Mouse (Mus musculus): ENCODE results near the gene Inf2.
A peak's percentile ranks its signal among the peaks of the same experiment; 100 is the strongest.

The Inf2 gene

GRCm38 (mm10) chr12:112594989-112595388 is 6.4 kb downstream of the Inf2 start:
- no peak for DNase-seq (ENCODE audit: low spot score in 2 of 2)

- no peak for DNase-seq (ENCODE audit: low spot score in 2 of 2)
These were observed 7.0 kb downstream of the Inf2 start for GRCm38 (mm10) chr12:112595626-112596025.

- DNase-seq (ENCODE audit: low spot score in 2 of 2) = no peak
These were observed 7.9 kb downstream of the Inf2 start for GRCm38 (mm10) chr12:112596454-112596853.

DNA sequence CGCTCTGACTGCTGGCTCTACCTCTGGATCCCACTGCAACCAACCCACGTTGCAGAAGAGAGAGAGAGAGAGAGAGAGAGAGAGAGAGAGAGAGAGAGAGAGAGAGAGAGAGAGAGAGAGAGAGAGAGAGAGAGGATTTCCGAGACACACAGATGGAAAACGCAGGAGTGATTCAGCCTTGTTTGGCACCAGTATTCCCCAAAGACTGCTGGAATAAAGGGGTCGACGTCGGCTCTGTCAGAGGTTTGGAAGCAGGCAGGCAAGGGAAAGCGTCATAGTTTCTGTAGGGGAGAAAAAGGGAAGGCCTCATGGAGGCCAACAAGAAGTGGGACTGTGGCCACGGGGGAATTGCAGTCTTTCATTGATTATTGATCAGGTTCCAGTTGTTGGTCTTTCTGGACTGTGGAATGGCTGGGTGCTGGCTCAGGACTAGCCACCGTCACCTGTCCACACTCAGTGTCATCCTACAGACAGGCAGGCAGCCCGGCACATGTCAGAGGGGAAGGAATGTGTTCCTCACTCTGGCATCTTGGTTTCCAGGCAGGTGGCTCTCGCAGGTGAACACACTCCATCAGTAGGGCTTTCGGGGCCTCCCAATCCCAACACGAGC is 8.4 kb downstream of the Inf2 start:
- no peak for DNase-seq (ENCODE audit: low spot score in 2 of 2)

GRCm38 (mm10) chr12:112597618-112598017 is 9.0 kb downstream of the Inf2 start:
- no peak for DNase-seq (ENCODE audit: low spot score in 2 of 2)

DNA sequence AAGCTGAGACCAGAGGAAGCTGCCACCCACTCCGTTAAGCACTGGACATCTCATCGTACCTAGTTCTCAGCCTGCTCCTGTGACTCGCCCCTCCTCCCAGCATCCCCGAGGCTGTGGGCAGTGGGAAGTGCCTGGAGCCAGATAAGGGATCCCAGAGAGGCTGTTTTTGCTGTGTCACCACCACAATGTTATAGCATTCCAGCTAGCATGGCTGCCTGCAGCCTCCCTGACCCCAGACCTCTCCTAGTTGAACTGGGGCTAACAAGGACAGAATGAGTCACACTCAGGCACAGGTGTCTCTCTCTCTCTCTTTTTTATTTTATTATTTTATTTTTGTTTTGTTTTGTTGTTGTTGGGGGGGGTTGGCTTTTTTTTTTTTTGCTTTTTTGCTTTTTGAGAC is 10.6 kb downstream of the Inf2 start:
- no peak for DNase-seq (ENCODE audit: low spot score in 2 of 2)

GRCm38 (mm10) chr12:112599942-112600611 is 11.5 kb downstream of the Inf2 start:
- no peak for DNase-seq (ENCODE audit: low spot score in 2 of 2)

GRCm38 (mm10) chr12:112604022-112604421 is 15.4 kb downstream of the Inf2 start:
- DNase-seq (ENCODE audit: low spot score in 2 of 2) = no peak

- DNase-seq (ENCODE audit: low spot score in 2 of 2) = peak in 1 of 2 experiments; percentile 52
These were observed 16.4 kb downstream of the Inf2 start for GRCm38 (mm10) chr12:112604709-112605649.

DNA sequence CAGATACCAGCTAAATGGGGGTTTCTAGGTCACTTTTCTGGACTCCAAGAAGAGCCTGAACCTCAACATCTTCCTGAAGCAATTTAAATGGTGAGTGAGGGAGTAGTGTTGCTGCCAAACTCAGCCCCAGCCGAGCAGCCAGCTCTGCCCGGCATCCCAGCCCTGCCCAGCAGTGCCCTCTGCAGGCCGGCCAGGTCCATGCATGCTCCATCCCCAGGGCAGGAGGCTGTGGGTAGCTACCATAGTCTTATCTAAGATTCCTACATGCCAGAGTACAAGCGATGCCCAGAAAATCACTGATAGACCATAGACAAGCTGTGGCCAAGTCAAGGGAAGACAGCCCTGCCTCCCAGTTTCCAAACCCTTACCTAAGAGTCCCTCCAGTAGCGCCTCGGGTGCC is 17.2 kb downstream of the Inf2 start:
- DNase-seq (ENCODE audit: low spot score in 2 of 2) = peak; percentile 68 to 88

DNA sequence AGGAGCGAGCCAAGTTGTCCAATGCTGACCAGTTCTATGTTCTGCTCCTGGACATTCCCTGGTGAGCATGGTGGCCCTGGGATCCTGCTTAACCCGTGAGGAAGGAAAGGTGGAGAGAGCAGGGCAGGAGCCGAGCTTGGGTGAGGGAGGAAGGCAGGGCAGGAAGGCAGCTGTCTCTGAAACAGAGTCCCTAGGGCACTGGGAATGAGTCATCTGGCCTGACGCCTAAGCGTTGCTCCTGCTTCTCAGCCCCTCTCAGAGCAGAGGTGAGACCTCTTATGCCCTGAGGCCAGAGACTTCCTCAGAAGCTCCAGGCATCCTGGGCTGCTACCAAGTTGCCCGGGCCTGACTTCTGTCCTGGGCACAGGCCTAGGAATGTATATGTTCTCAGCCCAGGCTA is 18.4 kb downstream of the Inf2 start:
- no peak for DNase-seq (ENCODE audit: low spot score in 2 of 2)

DNA sequence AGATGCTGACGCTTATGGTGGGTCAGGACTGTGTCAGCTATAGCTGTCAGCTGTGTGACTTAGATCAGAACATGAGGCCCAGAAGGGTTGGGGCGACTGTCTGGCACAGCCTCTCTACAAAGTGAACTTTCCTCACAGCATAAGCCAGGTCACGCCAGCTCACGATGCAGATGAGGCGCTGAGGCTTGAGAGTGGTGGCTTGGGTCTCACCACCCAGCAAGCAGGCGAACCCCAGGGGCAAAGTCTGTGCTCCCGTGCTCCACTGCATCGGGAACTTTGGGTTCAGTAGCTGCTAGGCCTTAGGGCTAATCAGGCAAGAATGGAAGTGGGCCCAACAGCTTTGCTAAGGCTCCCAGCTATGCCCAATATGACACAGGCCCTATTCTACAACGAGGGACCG is 20.4 kb downstream of the Inf2 start:
- DNase-seq (ENCODE audit: low spot score in 2 of 2) = no peak

DNA sequence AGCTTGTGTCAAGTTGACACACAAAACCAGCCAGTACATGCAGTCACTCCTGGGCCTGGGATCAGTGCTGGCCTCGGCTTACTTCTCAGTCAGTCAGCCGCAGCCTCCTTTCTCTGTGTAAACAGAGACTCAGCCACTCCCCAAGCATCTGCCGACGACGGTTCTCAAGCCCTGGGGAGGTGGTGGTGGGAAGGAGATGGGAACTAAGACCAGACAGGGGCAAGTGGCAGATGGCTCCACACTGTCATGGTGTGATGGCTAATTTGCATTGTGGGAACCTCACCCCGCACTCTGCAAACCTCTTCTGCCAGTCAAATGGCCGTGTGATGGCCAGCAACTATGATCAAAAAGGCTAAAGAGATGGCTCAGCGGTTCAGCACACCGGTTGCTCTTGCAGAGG is 28.1 kb downstream of the Inf2 start:
- DNase-seq (ENCODE audit: low spot score in 2 of 2) = no peak

DNA sequence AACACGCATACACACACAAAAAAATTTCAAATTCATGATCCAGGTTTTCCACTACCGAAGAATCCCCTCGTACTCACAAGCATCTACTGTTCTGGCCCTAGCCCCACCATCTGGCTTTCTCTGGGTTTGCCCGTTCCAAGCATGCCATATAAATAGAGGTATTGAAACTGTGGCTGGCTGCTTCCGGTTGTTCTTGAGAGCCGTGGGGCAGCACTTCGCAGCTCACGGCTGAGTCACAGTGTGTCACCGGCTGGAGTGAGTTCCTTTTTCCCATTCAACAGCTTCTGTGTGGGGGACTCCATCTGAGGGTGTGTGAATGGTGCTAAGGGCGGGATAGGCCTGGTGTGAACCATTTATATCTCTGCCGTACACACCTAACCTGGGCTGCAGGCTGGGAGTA is 28.6 kb downstream of the Inf2 start:
- no peak for DNase-seq (ENCODE audit: low spot score in 2 of 2)

- peak in 1 of 2 experiments; percentile 61 for DNase-seq (ENCODE audit: low spot score in 2 of 2)
These were observed 29.4 kb downstream of the Inf2 start for GRCm38 (mm10) chr12:112617898-112618380.

DNA sequence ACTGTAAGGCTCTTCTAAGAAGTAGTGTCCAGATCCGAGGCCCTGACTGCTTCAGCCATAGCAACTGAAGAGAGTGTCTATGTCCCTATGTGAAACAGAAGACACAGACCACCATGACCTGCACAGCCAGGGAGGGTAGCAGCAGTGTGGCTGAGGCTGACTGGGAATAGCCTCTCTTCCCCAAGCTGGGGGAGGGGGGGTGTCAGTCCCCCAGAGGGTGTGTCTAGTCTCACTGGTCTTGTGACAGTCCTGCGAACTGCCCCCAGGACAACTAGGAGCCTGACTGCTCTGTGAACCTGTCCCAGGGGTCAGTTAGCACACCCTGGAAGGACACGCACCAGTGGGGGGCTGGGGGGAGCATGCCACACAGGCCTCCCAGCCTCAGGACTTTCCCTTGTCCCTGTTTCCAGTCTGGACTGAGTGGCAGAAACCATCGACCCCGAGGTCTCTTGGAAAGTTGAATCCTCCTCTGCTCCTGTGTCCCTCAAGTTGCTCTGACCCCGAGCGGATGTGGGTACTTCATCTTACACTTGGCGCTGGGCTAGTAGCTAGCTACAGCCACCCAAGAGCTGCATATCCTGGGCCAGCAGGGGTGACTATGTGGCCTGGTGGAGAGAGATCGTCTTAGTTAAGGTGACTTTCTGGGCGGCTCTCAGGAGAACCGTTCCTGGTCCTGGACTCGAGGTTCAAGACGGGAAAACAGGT is 30.5 kb downstream of the Inf2 start:
- DNase-seq (ENCODE audit: low spot score in 2 of 2) = no peak

DNA sequence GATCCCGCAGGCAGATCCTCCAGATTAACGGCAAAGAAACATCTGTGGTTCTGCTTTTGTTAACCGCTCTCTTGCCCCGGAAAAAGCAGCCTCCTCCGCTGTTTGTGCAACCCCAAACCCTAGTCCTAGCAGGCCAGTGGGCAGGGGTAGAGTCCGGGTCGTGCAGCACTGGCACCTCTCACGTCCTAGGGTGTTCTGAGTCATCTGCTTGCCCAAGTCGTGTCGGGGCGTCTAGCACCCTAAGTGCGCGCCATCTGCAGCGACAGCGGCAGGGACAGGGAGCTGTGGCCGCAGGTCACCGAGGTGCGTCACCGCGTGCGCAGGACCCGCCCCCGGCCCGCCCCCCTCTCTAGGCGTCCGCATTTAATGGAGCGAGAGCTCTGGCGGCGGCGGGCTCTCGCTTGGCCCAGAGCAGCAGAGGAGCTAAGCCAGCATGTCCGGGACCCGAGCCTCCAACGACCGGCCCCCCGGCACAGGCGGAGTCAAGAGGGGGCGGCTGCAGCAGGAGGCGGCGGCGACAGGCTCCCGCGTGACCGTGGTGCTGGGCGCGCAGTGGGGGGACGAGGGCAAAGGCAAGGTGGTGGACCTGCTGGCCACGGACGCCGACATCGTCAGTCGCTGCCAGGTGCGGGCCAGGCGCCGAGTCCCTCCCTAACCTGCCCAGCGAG is 31.2 kb downstream of the Inf2 start, which contains the start of gene Adssl1:
Adssl1 (plus strand) TSS at position 360 of the 668 bp plus-strand sequence.
- peak in 1 of 2 experiments; percentile 34 for DNase-seq (ENCODE audit: low spot score in 2 of 2)

DNA sequence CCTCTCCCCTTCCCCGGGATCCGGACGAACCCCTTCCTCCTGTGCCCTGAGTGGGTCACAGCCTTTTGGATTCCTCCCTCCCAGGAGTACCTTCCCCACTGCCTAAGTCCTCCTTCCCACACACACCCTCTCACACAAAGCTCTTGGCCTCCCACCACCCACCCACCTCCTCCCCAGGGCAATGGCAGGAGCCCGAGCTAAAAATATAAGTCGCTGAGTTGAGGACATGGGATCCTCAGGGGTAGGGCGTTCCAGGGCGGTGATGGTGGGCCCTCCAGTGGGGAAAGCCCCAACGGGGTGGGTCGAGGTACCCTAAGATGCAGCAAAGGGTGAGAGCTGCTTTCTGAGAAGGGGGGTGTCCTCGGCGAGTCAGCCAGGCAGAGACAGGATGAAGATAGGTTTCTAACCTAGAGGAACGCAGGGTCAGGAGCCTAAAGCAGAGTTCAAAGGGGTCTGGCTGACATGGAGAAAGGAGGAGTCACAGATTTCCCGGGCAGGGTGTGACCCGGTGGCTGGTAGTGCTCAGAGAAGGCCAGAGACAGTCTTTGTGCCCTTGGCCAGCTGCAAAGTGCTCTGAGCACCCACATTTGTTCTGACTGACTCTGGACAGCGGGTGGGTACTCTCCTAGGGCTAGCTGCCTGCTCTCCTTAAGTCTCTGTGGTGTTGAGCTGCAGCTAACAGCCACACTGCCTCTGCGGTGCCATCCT is 31.9 kb downstream of the Inf2 start:
- DNase-seq (ENCODE audit: low spot score in 2 of 2) = no peak

DNA sequence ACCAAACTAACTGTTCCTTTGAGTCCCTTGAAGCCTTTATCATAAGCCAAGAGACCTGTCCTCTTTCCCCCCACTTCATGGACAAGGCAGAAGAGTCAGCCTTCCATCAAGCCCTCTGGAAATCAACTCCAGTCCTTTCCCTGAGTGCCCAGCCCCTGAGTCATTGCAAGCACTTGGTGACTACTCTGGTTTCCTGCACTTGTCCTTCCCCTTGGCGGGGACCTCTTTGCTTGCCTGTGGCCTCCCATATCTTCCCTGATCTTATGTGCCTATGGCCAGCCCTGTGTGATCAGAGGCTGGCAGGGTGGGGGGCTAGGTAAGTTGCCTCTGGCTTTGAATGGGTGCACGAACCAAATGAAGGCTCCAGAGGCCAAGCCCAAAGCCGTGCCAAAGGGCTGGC is 33.3 kb downstream of the Inf2 start:
- no peak for DNase-seq (ENCODE audit: low spot score in 2 of 2)

- DNase-seq (ENCODE audit: low spot score in 2 of 2) = peak in 1 of 2 experiments; percentile 73
These were observed 35.2 kb downstream of the Inf2 start for GRCm38 (mm10) chr12:112623742-112624141.
